In genomic region chr9:50305666-50306402, GRCm38 (mm10) we compare ENCODE assay signal across 8 mouse cellular contexts. TPM values are rescaled to one million over a fixed set of nuclear protein-coding genes. Genes with fewer than 3 reads are reported as not detected.
A peak's percentile ranks its signal among the peaks of the same experiment; 100 is the strongest.
DNase-seq lines count a peak whose midpoint lies in the region.

No protein-coding gene starts in this region.

- DNase-seq in embryo, embryonic 10 days (ENCODE audit: low spot score), result peak; percentile 54
- no peak for DNase-seq in embryo, embryonic 9.5 days (ENCODE audit: extremely low spot score)
- peak; percentile 53 to 55 for DNase-seq in frontal cortex, postnatal 36 days (ENCODE audit: low spot score in 2 of 2)
- DNase-seq in left cerebral cortex, adult 9 months (ENCODE audit: low spot score in 2 of 2), result peak; percentile 8 to 64
- peak; percentile 47 for DNase-seq in right cerebral cortex, adult 18-20 months
- no peak for DNase-seq in gastrocnemius, postnatal 4 days (ENCODE audit: low spot score in 2 of 2)
- no peak for DNase-seq in kidney, adult 8-10 months
- DNase-seq in urinary bladder, adult 2 months (ENCODE audit: low spot score), result no peak

RNA-seq across cellular contexts. Expression of gene Rpl10-ps3, which starts 38.9 kb away (rescaled TPM):
- total RNA-seq in gastrocnemius, postnatal 4 days (2021), result 100 to 1,000 TPM; 882 to 967 TPM
- polyA plus RNA-seq in urinary bladder, adult 2 months (2012; rRNA removed), result 323 and 341 TPM in 2 replicates

Comparison
In these comparisons a context has a peak if more than half of its experiments do, and no peak if none do; other contexts are left out.
1. DNase-seq: peak in embryo, embryonic 10 days (single experiment), frontal cortex, postnatal 36 days (2 of 2), left cerebral cortex, adult 9 months (2 of 2) and right cerebral cortex, adult 18-20 months (single experiment); none in embryo, embryonic 9.5 days (single experiment), gastrocnemius, postnatal 4 days (0 of 2), kidney, adult 8-10 months (0 of 2) and urinary bladder, adult 2 months (single experiment).